Mouse (Mus musculus) midbrain, embryonic 12.5 days (tissue): ENCODE results near the gene Clip1. TPM values are rescaled to one million over a fixed set of nuclear protein-coding genes. Genes with fewer than 3 reads are reported as not detected.
A peak's percentile ranks its signal among the peaks of the same experiment; 100 is the strongest.
"Not testable (repeated sequence)": the region's sequence is repeated elsewhere in the genome, so short reads cannot be mapped to it uniquely, and the experiment has no call there.

Experiments
- ATAC-seq: fragments of 200-750 bp; cut with Nextera tagmentation; 2 replicates; pipeline ENCODE4 v1.8.0; 2017; ENCODE audit warnings: low read depth, moderate TSS enrichment, moderate library complexity; ENCODE audit not compliant: low FRiP score
- H3K27ac ChIP-seq: fragments of 300-500 bp; sonication (generic); replicated peaks from 2 replicates; pipeline ENCODE4 v1.5.1; 2016; ENCODE audit warnings: mild to moderate bottlenecking
- H3K27me3 ChIP-seq: fragments of 300-500 bp; sonication (generic); 2 replicates; pipeline ENCODE4 v1.6.1; 2016; ENCODE audit warnings: mild to moderate bottlenecking
- H3K36me3 ChIP-seq: fragments of 300-500 bp; sonication (generic); 2 replicates; pipeline ENCODE4 v1.6.1; 2016
- H3K4me1 ChIP-seq: fragments of 300-500 bp; sonication (generic); 2 replicates; pipeline ENCODE4 v1.6.1; 2016
- H3K4me2 ChIP-seq: fragments of 300-500 bp; sonication (generic); replicated peaks from 2 replicates; pipeline ENCODE4 v1.6.1; 2016; ENCODE audit warnings: mild to moderate bottlenecking, moderate library complexity
- H3K4me3 ChIP-seq: fragments of 300-500 bp; sonication (generic); 2 replicates; pipeline ENCODE4 v1.5.1; 2016; ENCODE audit warnings: mild to moderate bottlenecking
- H3K9ac ChIP-seq: fragments of 300-500 bp; sonication (generic); replicated peaks from 2 replicates; pipeline ENCODE4 v1.6.1; 2016; ENCODE audit warnings: mild to moderate bottlenecking, moderate library complexity
- H3K9me3 ChIP-seq: fragments of 300-500 bp; sonication (generic); 2 replicates; pipeline ENCODE4 v1.6.1; 2016; ENCODE audit warnings: mild to moderate bottlenecking
- WGBS: fragments of 180-500 bp; shearing (Covaris S2); methylation state at CpG from one replicate; pipeline ENCODE4 v1.1.7; 2016; 5-methylcytosine and 5-hydroxymethylcytosine counted together
- polyA plus RNA-seq: library from polyadenylated mRNA; unstranded; fragments of >200 nt; fragmentation: Nextera tagmentation; extraction: Ambion mirVana; gene quantifications from 2 replicates; pipeline ENCODE4 v1.2.1, GENCODE M21; 2016

Clip1 gene
- polyA plus RNA-seq, result 65.7 and 69.8 TPM in 2 replicates

DNA sequence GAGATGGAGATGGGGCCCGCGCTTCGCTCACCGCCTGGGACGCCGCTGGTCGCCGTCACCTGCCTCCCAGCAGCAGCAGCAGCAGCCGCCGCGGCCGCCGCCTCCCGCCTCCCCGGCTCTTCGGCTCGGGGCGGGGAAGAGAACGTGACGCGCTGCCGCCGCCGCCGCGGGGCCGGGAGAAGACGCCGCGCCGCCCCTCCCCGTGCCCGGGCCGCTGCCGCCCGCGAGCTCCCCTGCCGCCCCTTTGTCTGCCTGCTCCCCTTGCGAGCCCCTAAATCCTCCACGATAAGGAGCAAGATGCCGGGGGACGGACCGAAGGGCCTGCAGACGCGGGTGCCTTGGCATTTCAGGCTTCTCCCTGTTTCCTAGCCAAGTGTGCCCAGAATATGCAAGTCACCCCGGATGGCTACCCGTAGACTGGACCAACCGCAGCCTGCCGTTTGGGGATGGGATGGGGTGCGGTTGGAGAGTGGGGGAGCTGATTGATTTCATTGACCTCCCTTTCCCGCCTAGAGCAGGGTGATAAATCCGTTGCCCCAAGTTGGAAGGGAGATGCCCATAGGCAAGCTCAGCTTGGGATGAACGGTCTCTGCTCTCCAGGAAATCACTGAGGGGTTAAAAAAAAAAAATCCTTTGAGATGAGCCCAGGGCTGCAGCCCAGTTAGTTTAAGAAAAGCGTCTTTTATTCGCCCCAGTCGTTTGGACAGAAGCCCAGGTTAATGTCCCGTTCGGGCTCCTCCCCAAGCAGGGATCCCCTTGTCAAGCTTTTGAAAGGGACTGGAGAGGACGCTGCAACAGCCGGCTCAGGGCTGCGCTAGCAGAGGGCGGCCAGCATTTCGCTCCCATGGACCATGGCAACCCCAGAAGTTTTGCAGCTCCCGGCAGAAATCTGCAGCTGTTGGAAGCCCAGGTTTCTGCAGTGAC, at the start of gene Clip1:
Gene Clip1 (minus strand): TSS at position 398 of the 924 bp plus-strand sequence.
- H3K9ac ChIP-seq, result peak within 1 kb of the TSS; percentile 99
- peak; percentile 62 for ATAC-seq
- peak within 1 kb of the TSS; percentile 99 for H3K27ac ChIP-seq
- H3K27me3 ChIP-seq, result no peaks in the 10 kb centered on the region
- peak within 1 kb of the TSS; percentile 98 for H3K4me3 ChIP-seq
- under 1% methylated on average over 43 of the region's 64 CpGs for WGBS
- H3K4me1 ChIP-seq, result peaks cover 27% of the 10 kb centered on the region
- no peaks in the 10 kb centered on the region for H3K36me3 ChIP-seq
- H3K4me2 ChIP-seq, result peak within 1 kb of the TSS; percentile 55
- H3K9me3 ChIP-seq, result no peaks in the 10 kb centered on the region

DNA sequence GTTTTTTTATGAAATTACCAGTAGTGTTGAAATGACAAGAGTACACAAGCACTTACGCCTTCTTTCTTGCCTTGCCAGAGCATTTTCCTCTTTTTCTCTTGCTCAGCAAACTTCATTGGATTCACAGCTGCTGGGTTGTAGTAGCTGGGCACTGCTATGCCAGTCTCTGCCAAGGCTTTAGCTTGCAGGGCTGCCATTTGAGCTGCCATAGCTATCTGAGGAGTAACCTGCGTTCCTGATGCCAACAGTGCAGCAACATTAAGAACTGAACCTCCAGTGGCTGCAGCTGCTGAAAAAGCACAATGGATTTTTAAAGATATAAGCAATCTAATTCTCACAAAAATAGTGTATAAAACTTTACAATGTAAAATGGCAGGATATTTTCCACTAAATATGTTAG, 46.6 kb upstream of the Clip1 start:
- no peak for ATAC-seq
- WGBS, result 95% methylated on average over 2 of the region's 2 CpGs
- peaks cover 78% of the 10 kb centered on the region for H3K36me3 ChIP-seq
- no peak overlapping the region for H3K27ac ChIP-seq
- H3K9ac ChIP-seq, result no peak overlapping the region
- H3K4me1 ChIP-seq, result no peaks in the 10 kb centered on the region
- no peak overlapping the region for H3K4me3 ChIP-seq
- H3K9me3 ChIP-seq, result no peaks in the 10 kb centered on the region
- no peaks in the 10 kb centered on the region for H3K27me3 ChIP-seq
- no peak overlapping the region for H3K4me2 ChIP-seq

DNA sequence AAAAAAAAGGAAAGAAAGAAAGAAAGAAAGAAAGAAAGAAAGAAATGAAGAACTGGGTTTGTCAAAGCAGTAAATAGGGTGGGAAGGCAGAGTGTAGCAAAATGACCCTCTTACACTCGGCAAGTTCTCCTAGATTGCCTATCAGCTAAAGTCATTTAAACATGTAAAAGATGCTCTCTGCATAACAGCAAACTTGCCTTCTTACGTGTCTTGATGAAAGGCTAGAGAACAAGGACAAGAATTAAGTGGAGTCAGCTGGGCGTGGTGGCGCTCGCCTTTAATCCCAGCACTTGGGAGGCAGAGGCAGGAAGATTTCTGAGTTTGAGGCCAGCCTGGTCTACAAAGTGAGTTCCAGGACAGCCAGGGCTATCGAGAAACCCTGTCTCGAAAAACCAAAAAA, 39.4 kb upstream of the Clip1 start:
- WGBS, result 90% methylated on average over 7 of the region's 7 CpGs
- H3K9me3 ChIP-seq, H3K4me1 ChIP-seq, H3K27me3 ChIP-seq, H3K27ac ChIP-seq, H3K4me3 ChIP-seq, H3K4me2 ChIP-seq, H3K9ac ChIP-seq, ATAC-seq: not testable (repeated sequence)
- H3K36me3 ChIP-seq, result peaks cover 15% of the 10 kb centered on the region

DNA sequence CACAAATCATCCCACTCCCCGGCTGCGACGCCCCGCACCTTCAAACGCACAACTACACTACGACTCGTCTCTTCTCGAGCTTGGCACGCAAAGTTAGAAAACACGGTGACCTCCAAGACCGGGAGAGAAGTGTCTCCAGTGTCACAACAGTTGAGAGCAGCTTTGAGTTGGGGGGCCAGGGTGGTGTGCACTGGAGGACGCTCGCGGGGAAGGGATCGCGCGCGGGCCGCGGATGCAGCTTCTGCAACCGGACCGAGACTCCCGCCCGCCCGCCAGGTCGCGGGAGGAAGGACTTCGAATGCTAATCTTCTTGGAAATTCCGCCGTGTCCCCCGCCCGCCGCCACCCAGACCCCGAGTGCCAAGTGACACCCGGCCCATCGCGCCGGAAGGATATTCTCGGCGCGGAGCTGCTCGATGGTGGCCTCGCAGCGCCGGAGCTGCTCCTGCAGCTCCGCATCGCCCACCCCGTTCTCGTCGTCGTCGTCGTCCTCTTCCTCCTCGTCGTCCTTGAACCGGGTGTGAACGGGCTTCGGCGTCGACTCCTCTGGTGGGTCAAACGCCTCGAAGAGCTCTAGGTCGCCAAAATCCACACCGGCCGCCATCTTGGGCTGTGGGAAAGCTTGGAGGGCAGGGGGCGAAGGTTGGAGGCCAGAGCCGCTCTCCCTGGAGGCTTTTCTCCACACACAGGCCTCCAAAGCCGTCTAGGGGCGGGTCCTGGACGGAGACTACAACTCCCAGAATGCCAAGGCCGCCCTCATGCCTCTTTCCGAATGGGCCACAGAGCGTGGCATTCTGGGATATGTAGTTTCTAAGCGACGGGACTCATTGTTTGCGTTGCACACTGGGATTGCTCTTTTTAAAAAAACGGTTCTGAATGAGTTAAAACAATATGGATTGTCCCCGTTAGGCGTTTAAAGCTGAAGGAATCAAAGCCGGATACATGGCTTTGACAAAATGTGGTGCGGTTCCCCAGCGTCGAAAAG, 36.2 kb upstream of the Clip1 start, which contains the start of gene Zcchc8:
Gene Zcchc8 (minus strand): TSS at position 773 of the 984 bp plus-strand sequence.
- H3K4me2 ChIP-seq, result peak within 1 kb of the TSS; percentile 84
- H3K4me1 ChIP-seq, result peaks cover 24% of the 10 kb centered on the region
- H3K36me3 ChIP-seq, result peaks cover 18% of the 10 kb centered on the region
- under 1% methylated on average over 83 of the region's 83 CpGs for WGBS
- H3K9ac ChIP-seq, result peak within 1 kb of the TSS; percentile 88
- H3K4me3 ChIP-seq, result peak within 1 kb of the TSS; percentile 94
- H3K27me3 ChIP-seq, result no peaks in the 10 kb centered on the region
- H3K9me3 ChIP-seq, result no peaks in the 10 kb centered on the region
- H3K27ac ChIP-seq, result peak within 1 kb of the TSS; percentile 83
- peak; percentile 100 for ATAC-seq

DNA sequence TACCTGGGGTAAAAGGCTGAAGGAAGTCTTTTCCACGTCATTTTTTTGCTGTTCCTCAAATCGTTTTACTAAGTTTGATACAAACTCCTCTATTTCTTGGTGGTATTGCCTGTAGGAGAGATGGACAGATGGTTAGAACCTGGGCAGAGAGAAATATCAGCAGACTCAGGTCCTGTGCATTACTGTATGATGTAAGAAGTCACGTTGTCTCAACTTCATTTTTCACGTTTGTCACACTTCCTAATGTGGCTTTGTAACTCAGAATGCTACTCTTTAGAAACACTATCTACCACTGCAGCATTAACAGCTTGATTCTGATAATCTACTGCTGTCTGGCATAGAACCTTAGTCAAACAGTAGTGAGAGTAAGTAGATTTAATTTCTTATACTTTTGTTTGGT, 30.2 kb upstream of the Clip1 start:
- 91% methylated on average over 4 of the region's 4 CpGs for WGBS
- ATAC-seq, result no peak
- Histone ChIP-seq H3K27me3 (no peaks in the 10 kb centered on the region), H3K9me3 (no peaks in the 10 kb centered on the region), H3K4me1 (peaks cover 23% of the 10 kb centered on the region), H3K4me3 (no peak overlapping the region), H3K9ac (no peak overlapping the region), H3K36me3 (peaks cover 78% of the 10 kb centered on the region), H3K27ac (no peak overlapping the region), H3K4me2 (no peak overlapping the region)

DNA sequence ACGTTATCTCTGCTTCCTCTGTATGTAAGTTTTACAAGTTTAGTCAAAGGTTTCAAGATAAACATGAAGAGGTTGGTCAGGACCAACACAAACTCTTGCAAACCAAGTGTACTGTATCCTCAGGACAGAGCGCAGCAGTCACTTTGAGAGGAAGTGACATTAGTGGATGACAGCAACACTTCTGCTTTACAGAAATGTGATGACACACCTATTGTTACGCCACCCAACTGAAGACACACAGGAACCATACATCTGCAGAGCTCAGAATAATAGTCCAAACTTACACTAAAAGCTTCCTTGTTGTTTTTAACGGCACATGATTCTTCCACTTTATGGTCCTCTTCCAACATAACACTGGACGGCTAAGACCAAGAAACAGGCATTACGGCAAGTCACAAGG, 29.4 kb upstream of the Clip1 start:
- Histone ChIP-seq H3K36me3 (peaks cover 86% of the 10 kb centered on the region), H3K4me2 (no peak overlapping the region), H3K4me1 (peaks cover 15% of the 10 kb centered on the region), H3K9me3 (no peaks in the 10 kb centered on the region), H3K9ac (no peak overlapping the region), H3K4me3 (no peak overlapping the region), H3K27ac (no peak overlapping the region), H3K27me3 (no peaks in the 10 kb centered on the region)
- ATAC-seq, result no peak
- WGBS, result 96% methylated on average over 6 of the region's 6 CpGs

DNA sequence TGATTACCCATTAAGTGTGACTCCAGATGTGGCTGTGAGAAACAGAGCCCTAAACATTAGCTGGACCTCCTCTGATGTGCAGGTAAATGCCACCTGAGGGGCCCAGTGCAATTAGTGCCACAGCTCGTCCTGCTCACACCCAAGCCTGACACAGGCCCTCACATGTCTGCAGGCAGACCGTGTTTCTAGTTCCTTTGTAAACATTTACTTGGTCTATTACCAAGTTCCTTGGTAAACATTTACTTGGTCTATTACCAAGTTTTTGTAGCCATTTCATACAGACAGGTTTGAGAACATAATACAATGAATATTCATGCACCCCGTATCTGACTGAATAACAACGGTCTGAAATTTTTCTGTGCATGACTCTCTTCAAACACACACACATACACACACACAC, 25.2 kb upstream of the Clip1 start:
- H3K4me2 ChIP-seq, result no peak overlapping the region
- no peaks in the 10 kb centered on the region for H3K27me3 ChIP-seq
- H3K36me3 ChIP-seq, result peaks cover 97% of the 10 kb centered on the region
- no peaks in the 10 kb centered on the region for H3K9me3 ChIP-seq
- no peak overlapping the region for H3K27ac ChIP-seq
- no peak overlapping the region for H3K4me3 ChIP-seq
- 86% methylated on average over 4 of the region's 4 CpGs for WGBS
- H3K4me1 ChIP-seq, result no peaks in the 10 kb centered on the region
- H3K9ac ChIP-seq, result no peak overlapping the region
- no peak for ATAC-seq

DNA sequence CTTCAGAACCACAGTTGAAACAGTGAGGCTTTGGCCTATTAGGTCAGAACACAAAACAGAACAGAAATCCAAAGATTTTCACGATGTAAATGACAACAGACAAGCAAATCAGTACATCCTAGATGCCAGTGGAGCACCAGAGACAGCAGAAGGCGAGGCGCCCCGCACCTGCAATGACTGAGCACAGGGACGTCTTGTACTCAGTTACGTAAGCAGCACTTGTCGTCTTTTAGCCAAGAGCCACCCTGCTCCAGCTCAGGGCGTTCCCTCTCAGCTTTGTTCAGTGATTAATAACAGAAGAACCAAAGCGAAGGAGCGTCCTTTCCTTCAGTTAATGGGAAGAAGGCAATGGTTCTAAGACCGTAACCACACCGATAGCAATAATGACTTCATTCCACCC, 24.2 kb upstream of the Clip1 start:
- H3K9me3 ChIP-seq, result no peaks in the 10 kb centered on the region
- no peaks in the 10 kb centered on the region for H3K4me1 ChIP-seq
- H3K27ac ChIP-seq, result no peak overlapping the region
- H3K4me3 ChIP-seq, result no peak overlapping the region
- no peak overlapping the region for H3K4me2 ChIP-seq
- H3K27me3 ChIP-seq, result no peaks in the 10 kb centered on the region
- WGBS, result 95% methylated on average over 12 of the region's 12 CpGs
- peaks cover 97% of the 10 kb centered on the region for H3K36me3 ChIP-seq
- ATAC-seq, result no peak
- H3K9ac ChIP-seq, result no peak overlapping the region

DNA sequence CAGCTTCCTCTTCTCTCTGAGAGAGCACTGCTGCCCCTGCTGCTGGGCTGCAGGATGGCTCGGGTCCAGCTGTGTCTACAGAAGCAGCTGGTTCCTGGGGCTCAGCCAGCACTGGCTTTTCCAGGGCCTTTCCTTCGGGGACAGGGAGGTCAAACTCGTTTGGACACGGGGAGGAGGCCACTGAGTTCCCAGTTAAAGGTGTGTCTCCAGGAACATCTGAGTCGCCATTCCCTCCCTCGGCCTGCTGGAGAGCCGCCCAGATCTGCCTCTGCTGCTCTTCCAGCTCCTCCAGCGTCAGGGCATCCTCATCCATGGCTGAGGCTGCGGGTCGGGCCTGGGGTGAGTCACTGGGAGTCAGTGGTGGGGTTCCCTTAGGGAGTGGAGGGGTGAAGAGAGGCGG, 16.2 kb upstream of the Clip1 start:
- H3K9ac ChIP-seq, result no peak overlapping the region
- H3K36me3 ChIP-seq, result peaks cover 68% of the 10 kb centered on the region
- WGBS, result 84% methylated on average over 11 of the region's 11 CpGs
- no peaks in the 10 kb centered on the region for H3K27me3 ChIP-seq
- H3K27ac ChIP-seq, result no peak overlapping the region
- no peak overlapping the region for H3K4me3 ChIP-seq
- H3K9me3 ChIP-seq, result no peaks in the 10 kb centered on the region
- no peak for ATAC-seq
- no peak overlapping the region for H3K4me2 ChIP-seq
- H3K4me1 ChIP-seq, result no peaks in the 10 kb centered on the region

DNA sequence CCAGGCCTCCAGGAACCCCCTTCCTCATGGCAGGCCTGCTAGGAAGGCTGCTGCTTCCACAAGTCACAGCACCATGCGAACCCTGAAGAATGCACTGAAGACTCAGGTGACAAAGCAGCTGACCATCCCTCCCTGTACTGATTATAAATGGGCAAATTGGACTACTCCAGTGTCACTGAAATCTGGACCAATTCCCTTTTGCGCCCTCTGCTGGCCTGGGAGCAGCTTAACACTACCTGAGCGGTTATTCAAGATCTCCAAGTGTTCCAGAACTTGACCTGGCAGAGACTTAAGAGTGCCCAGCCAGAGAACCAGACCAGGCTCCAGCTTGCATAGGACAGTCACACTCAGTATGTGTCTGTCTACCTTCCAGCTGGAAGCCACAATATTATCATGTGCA, 14.8 kb upstream of the Clip1 start:
- H3K9me3 ChIP-seq, result no peaks in the 10 kb centered on the region

DNA sequence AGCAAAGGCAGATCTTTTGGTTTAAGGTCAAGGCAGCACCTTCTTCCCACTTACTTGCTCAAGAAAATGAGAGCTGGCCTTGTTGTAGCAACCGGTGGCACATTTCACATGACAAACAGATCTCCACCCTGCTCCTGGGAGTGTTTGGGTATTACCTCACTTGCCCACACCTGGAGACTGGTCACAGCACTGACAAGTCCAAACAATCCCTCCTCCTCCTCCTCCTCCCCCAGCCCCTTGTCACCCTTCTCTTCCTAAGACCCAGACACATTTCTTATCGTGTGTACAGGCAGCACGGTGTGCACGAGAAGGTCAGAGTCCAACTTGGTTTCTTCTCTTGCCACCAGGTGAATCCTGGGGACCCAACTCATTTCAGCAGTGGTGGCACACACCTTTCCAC, 12.5 kb upstream of the Clip1 start:
- H3K27me3 ChIP-seq, result no peaks in the 10 kb centered on the region
- H3K4me3 ChIP-seq, result no peak overlapping the region
- H3K36me3 ChIP-seq, result peaks cover 32% of the 10 kb centered on the region
- H3K9me3 ChIP-seq, result no peaks in the 10 kb centered on the region
- H3K4me1 ChIP-seq, result no peaks in the 10 kb centered on the region
- H3K27ac ChIP-seq, result no peak overlapping the region
- H3K4me2 ChIP-seq, result no peak overlapping the region
- no peak for ATAC-seq
- 92% methylated on average over 4 of the region's 4 CpGs for WGBS
- H3K9ac ChIP-seq, result no peak overlapping the region

More for the DNA sequence above, 14.8 kb upstream of the Clip1 start:
- Histone ChIP-seq H3K27ac (no peak overlapping the region), H3K27me3 (no peaks in the 10 kb centered on the region), H3K36me3 (peaks cover 54% of the 10 kb centered on the region), H3K4me1 (no peaks in the 10 kb centered on the region), H3K4me3 (no peak overlapping the region), H3K9ac (no peak overlapping the region), H3K4me2 (no peak overlapping the region)
- no peak for ATAC-seq
- 33% methylated on average over 3 of the region's 3 CpGs for WGBS

DNA sequence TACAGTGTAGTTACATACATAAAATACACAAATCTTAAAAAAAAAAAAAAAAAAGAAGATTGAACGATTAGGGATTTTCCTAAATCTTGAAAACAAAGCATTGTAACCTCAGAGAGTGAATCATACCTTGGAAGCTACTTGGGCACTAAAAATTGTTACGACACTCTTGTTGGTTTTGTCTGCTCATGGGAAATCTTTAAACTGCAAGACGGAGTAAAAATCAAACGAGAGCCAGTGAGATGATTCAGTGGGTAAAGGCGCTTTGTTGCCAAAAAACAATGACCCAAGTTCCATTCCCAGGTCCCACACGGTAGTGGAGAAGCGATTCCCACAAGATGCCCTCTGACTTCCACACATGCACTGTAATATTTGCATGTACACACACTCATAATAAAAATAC, 11.8 kb upstream of the Clip1 start:
- ATAC-seq, result no peak
- no peak overlapping the region for H3K9ac ChIP-seq
- H3K4me2 ChIP-seq, result no peak overlapping the region

More for the DNA sequence above, 11.8 kb upstream of the Clip1 start:
- Histone ChIP-seq H3K4me3 (no peak overlapping the region), H3K9me3 (no peaks in the 10 kb centered on the region), H3K27ac (no peak overlapping the region), H3K36me3 (peaks cover 25% of the 10 kb centered on the region), H3K4me1 (no peaks in the 10 kb centered on the region), H3K27me3 (no peaks in the 10 kb centered on the region)
- WGBS, result 94% methylated on average over 7 of the region's 7 CpGs
